Mouse (Mus musculus) retina, postnatal 7 days (tissue): ENCODE data around the gene Selenof.

Experiments
- DNase-seq: peaks from one replicate; pipeline ENCODE4 v3.0.0-alpha.2; 2012; ENCODE audit warnings: low read depth, low spot score

The Selenof gene

DNA sequence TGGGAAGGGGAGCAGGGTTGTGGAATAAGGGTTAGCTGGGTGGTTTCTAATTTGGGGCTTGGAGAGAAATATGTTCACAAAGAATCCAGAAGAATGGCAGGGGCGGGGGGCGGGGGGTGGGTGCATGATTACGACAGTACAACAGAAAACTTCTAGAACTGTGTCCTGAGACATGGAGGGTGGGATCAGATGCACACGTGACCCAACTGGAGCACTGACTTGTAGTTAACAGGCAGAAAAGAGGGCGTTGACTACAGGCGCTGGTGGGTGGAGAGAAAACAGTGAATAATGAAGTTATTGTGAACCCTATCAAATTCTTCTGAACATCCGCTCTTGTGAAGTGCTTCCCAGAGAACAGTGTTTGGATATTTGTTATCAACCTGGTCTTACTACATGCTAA is 6.2 kb upstream of the Selenof start:
- no peak for DNase-seq

DNA sequence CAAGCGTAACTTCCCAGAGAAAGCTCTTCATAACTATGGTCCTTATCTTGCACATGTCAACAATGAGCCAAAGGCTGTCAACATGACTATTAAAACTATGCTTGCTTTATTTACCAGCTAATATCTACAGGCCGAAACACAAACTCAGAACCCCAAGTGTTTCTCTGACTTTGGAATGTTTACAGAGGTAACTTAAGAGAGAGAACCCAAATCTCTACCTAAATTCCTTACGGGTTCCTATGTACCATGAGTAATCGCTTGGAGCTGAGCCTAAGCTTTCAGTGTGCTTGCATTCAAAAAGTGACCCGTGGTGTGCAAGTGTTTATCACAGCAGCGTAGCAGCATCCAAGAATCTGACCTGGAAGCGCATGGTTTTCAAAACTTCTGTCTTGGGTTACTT is 4.9 kb upstream of the Selenof start:
- no peak for DNase-seq

DNA sequence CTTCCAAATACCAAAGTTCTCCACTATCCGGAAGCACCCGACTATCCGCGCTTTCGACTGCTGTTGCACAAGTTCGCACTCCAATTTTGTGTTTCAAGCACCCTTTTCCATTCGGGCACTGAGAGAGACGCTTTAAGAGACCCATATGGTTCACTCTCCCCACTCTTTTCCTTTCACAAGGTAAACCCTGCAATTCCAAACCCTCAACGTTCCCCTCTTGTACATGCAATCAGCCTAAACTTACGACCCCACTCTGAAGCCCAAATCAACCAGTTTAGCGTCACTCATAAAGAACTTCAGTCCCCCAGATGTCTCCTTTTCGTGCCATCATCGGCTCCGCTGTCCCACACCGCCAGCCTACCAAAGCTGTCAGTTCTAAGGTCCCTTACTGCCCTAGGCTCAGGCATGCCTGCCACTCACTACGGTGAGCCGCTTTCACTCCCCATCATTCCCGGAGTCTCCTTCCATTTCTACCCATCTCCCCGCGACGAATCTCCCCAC is 1.2 kb upstream of the Selenof start:
- no peak for DNase-seq

DNA sequence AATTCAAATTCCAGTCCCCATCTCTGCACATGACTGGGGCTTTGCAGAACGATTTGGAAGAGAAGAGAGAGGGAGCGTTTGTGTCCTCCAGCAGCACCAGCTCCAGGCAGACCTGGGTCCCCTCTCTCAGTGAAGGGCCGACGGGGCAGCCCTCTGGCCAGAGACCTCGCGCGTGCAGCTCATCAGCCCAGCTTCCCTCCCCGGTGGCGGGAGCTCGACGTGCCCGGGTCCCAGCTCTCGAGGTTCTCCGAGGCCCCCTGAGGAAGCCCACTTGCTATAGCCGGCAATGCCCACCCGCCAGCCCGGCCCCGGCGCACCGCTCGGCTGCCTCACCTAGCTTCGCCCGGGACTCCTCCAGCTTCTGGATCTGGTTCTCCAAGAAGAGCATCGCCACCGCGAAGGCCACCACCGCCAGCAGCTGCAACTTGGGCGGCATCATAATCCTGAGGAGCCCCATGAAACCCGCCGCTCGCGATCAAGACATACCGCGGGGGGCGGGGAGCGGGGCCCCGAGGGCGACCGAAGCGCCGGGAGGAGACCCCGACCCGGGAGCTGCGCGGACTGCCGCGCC is 618 bp upstream of the Selenof start:
- no peak for DNase-seq

DNA sequence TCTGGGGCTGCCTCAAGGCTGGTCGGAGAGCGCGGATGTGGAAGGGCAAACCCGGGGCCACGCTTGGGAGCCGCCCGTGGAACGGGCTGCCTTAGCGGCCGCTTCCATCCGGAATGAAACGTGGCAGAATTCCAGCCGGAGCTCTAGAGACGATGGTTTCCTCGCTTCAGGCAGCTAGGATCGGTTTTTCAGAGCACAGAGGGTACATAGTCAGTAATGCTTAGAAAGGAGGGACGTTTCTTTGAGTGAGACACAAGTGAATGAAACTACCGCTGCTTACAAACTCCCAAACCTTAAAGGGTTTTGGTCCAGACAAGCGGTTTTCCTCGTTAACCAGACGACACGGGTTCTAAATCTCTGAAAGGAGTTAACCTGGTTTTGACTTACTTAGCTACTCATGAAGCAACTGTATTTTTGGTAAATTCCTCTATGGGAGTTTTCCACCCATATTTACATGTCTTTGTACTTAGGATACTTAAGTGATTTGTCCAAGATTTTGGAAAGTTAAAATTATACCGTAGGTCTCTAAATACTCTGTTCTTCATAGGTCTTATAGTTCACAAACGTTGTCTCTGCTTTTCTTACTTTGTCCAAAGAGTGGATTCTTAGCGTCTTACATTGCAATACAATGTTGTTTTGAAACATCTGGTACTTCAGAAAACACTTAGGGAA is 848 bp downstream of the Selenof start:
- DNase-seq, result no peak

DNA sequence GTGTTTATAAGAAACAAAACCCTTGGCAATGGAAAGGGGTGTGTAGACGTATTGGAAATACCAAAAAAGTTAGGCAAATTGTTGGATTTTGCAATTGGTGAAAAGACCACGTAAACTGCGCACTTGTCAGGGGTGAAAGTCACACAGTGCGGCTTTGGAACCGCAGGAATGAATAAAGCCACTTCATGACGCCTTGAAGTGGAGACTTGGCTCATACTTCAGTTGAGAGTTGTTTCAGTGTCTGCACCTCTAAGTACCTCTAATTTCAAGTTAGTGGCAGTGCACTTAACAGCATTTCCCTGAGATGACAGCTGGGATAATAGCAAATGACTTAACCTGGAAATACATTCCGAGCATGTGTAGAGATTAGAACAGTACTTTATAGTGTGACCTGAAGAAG is 4.2 kb downstream of the Selenof start:
- DNase-seq, result no peak

DNA sequence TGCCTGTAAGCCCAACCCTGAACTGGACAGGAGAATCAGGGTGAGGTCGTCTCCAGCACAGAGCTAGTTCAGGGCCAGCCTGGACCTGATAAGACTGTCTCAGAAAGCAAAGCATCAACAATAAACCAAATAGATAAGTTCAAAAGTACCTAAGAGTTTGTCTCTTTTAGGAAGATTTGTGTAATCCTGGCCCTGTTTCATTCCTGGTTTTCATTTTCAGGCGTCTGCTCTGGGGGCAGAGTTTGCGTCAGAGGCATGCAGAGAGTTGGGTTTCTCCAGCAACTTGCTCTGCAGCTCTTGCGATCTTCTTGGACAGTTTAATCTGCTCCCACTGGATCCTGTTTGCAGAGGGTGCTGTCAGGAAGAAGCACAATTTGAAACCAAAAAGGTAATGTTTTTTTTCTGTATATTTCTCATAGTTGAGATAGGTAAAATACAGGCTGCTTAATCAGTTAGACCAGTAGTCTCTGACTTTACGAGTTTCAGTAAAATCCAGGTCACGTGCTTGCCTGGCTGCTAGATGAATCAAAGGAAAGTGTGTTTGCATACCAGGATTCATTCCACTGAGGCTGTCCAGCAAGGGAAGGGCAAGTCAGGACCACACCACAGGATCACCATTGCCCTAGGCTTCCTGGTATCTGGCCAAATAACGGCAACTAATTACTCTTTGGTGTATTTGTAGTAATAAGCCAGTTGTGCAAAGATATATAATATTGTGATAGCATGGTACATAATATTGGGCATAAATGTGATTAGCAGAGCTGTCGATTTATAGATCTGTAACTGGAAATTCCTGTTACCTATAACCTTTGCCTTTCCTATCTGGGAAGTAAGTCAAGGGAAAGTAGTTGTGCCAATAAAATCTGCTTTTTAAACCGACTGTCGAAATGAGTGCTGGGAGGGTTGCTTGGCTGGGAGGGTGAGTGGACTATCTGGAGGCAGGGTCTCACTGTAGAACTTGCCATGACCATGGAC is 7.5 kb downstream of the Selenof start:
- no peak for DNase-seq

DNA sequence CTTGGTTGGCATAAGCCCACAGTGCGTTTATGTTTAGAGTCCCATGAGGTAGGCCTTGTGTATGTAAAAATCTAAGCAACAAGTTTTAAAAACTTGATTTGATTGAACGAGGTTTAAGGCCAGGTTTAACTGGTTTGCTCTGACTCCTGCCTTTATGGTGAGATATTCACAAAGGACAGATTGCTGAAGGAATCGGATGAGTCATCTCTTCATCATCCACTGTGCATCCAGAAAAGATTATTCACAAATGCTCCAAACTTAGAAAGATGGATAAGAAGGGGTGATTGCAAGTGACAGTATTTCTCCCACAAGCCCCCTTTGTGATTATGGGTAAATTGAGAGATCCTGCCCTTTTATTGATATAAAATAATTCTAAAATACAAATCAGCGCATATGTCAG is 8.8 kb downstream of the Selenof start:
- DNase-seq, result no peak

DNA sequence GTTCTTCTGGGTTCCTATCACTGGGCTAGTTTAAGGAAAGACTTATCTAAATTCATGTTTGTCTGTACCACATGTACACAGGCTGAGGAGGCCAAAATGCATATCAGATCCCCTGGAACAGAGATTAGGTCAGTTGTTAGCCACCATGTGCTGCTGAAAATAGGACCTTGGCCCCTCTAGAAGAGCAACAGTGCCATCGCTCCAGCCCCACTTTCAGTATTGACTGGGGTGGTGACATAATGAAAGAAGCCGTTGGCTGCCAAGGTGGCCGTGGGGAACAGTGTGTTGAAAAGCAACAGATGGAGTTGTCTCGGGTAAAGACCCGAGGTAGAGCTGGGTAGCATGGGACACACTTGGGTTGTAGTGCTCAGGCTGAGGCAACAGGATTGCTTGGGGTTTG is 9.7 kb downstream of the Selenof start:
- DNase-seq, result no peak

DNA sequence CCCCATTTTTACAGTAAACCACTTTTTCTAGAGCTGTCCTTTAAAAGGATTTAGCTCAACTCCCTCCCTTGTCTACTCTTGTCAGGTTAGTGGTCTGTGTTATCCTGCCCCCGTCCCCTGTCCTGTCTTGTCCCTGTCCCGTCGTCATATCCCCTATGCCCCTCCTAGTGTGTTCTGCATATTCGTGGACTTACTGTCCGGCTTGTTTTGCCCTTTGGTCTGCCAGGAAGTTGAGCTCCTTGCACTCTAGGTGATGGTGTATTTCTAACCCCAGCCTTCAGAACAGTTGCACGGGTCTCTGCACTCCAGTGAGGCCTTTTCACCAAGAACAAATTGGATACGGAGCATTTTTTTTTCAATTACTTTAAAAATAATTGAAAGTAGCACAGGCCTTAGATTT is 10.2 kb downstream of the Selenof start:
- DNase-seq, result no peak

DNA sequence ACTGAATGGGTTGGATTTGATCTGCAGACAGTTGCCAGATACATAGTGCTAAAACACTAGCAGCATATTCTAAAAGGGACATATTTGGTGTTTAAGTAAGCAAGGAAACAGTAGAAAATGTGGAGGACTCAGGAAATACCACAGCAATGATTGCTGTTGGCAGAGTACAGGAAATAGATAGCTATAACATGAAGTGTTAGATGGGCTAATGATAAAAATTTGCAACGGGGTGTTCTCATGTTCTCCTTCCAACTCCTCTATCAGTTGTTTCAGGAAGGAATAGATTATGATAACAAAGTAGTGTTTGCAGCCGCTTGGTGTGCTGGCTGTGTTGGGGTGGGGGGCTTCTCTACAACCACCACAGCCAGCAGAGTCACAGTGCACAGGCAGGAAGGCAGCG is 11.7 kb downstream of the Selenof start:
- no peak for DNase-seq

DNA sequence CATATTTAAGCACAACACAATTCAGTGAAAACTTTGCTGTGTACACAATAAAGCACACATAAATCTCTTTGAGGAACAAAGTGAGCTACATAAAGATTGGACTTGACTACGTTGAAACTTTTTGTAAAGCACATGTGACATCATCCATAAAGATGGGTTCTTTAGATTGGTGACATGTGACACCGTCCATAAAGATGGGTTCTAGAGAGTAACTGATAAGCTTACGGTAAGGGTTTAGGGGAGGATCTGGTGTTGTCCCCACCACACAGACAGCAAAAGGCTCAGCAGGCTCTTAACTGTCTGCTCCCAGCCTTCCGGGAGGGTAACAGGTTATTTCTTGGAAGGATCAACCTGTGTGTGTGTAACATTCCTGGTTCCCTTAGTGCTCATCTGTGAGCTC is 12.2 kb downstream of the Selenof start:
- no peak for DNase-seq

DNA sequence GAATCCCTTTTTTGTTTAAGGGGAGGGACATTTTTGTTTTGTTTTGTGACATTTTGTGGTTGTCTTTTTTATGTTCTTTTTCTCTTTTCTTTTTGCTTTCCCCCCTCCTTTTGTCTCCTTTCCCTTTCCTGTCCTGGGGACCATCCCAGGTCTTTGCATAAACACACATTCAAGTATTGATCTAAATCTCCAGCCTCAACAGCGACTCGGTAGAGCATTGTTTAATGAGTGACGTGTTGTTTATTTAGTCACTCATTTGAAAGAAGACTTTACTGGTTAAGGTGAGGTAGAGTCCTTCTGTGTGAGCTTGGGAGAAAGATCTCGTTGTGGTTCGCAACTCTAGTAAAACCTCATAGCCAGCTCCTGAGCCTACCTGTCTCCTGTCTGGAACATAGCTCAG is 13.7 kb downstream of the Selenof start:
- DNase-seq, result no peak

DNA sequence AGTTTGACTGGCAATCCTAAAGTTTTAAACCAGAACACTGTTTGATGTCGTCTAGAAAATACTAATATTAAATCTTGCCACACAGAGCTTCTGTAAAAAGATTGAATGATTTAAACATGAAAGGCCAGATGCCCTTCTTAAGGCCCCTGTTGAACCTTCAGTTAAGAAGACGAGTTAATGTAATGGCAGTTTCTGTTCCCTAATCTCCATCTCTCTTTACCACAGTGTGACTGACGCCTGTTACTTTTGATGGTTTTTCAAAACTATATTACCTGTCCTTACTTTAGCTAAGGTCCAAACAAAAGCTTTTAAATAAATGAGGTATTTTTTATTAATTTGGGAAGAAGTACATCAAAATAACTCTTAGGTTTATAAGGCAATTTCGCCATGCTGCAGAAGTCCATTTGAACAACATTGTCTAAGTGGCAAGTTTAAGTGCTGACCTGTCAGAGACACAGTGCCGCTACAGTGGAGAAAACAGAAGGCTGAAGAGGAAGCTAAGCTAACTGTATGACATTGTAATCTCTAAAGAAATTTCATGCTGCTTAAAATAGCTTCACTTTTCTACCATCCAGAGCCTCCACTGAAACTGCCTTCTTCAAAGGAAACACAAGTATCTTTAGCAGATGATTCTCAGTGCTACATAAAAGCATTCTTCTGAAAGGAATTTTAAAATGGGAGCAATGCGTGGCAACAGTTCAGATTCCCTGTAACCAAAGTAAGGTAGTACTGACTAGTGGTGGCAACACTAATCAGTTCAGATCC is 14.9 kb downstream of the Selenof start:
- no peak for DNase-seq

DNA sequence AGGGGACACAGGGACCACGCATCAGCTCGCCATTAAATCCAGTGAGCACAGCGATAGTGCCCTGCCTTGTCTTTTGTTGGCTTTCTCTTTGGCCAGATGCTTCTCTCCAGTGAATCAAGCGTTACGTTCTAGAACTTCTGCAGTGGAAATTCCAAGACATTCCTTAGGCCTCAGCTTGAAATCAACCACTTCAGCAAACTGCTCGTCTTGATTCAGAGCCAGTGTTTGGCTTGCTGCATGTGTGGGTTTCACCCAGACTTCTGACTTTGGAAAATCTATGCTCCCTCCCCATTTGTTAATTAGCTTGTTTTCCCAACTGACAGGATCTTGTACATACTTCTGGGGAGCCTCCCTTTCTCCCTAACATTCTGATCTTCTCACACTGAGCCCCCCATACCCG is 16.6 kb downstream of the Selenof start:
- no peak for DNase-seq

DNA sequence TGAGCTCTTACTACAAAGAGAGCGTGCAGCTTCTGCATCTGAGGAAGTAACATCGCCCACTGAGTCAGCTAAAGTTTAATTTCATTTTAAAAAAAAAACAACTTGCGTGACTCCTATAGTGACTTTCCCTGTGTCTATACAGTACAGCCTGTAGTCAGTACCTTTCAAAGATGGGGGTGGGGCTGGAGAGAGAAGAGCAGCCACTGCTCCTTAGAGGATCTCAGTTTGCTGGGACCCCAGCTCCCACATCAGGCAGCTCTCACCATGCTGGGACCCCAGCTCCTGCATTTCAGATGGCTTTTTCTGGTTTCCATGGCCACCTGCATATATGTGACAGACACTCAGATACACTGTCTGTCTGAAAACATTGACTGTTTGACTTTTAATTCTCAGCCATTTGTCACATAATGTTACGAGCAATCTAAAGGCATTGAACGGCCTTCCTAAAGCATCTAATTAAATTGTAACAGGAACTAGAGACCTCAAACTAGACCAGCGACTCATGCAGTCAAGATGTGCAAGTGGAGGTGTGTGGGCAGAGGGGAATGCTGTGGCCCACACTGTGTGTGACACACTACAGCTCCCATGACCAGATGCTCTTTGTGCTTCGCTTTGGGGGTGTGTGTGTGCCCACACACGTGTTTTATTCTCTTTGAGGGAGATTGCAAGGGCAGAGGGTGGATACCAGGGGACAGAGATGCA is 19.2 kb downstream of the Selenof start:
- no peak for DNase-seq

DNA sequence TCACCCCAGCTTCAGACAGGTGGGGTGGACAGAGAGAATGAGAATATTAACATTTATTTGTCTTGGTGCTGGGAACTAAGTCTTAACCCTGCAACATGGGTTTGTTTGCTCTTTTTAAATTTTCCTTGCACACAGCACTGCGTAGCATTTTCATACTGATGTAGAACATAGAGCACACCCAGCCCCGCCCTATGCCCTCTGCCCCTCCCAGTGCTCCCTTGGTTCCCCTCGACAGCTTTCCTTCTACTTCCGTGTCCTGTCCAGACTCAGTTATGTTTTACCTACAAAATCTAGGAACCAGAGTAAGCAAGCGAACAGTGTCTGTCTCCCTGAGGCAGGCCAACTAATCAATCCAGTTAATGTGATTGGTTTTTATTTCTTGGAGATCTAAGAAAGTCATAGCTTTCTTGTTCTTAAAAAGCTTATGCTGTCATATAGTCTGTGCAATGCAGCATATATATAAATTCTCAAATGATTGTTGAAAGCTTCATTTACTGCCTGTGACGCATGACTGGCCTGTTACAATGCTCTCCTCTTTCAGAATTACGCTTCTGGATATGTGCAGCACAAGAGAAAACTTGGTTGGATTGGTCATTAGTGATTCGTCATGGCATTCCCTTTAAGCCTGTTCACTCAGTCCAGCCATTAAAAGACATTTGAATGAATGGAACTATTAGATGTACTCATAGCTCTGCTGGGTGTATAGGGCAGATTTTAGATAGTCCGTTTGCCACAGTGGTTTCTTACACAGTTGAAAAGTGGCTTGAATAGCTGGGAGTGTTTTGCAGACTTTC is 23.1 kb downstream of the Selenof start:
- DNase-seq, result no peak

DNA sequence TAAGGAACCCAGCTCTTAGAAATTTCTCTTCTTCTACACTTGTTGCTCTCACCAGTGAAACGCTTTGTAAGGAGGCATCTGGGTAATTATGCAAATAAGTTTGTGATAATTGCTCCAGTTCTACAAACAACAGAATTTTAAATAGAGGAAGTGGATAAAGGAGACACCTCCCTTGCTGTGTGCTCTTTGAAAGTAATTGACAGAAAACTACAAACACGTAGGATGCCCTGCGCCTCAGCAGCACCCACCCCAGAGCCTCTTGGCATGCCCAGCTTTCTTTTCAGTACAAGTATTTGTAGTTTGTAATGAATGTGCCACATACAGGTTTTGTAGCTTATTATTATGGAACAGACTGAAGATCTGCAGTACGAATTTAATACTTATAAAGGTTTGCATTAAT is 27.0 kb downstream of the Selenof start:
- DNase-seq, result no peak

DNA sequence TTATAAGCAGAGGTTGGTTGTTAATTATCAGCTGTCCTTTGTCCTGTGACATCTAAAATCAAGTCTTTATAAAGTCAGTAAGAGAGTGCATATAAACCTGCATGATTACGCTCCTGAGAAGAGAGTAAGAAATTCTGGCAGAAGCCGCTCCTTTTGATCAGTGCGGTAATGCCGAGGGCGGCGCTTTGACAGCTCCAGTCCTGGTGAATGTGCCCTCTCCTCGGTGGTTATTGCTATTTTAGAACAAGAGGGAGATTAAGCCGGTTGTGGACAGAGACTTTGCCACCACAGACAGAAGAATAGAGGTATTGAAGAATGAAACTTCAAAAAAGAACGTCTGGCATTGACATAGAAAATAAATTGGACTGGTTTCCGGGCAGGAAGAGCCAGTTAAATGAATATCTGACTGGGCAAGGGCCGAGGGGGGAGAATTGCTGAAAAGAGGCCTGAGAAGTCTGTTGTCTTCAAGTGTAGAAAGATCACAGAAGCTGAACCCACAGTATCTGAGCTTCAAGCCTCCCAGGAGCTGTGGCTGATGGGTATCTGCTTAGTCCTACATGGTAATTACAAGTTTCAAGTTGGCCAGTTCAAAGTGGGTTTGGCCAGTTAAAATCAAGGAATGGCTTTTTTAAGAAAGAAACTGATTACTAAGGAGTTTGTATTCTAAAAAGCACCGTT is 27.8 kb downstream of the Selenof start:
- DNase-seq, result no peak

DNA sequence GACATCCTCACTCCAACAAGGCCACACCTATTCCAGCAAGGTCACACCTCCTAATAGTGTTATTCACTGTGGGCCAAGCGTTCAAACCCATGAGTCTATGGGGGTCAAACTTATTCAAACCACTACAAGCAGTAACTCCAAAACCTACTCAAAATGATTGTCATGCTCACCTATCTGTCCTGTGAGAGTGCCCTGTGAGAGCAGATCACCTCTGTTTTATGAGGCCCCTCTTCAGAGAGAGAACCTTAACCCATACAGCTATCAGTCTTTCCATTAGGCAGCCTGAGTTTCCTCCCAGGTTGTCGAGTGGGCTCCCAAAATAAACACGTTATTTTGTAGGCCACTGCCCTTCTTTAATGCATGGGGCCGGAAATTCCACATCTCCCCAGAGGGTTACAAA is 32.3 kb downstream of the Selenof start:
- DNase-seq, result no peak
